Mouse (Mus musculus) lung, postnatal 10 days (tissue): ENCODE measurements around the gene Sp7.

Experiments used
- DNase-seq: peaks from one replicate; pipeline ENCODE4 v3.0.0; 2021

Sp7 gene

GRCm38 (mm10) chr15:102366733-102367344, at the start of gene Sp7:
Gene Sp7, minus strand, starts transcription at chr15:102367182.
- DNase-seq = no peak

GRCm38 (mm10) chr15:102413687-102414086, 46.7 kb upstream of the Sp7 start:
- DNase-seq = no peak

GRCm38 (mm10) chr15:102411077-102411476, 44.1 kb upstream of the Sp7 start:
- no peak for DNase-seq

- no peak for DNase-seq
Measured at GRCm38 (mm10) chr15:102409286-102409685, 42.3 kb upstream of the Sp7 start.

- no peak for DNase-seq
Measured at GRCm38 (mm10) chr15:102408558-102409130, 41.7 kb upstream of the Sp7 start.

- no peak for DNase-seq
Measured at GRCm38 (mm10) chr15:102407681-102408557, 40.9 kb upstream of the Sp7 start.

- DNase-seq = no peak
Measured at GRCm38 (mm10) chr15:102406912-102407580, 40.1 kb upstream of the Sp7 start.

- DNase-seq = peak; percentile 88
Measured at GRCm38 (mm10) chr15:102406196-102406911, 39.4 kb upstream of the Sp7 start.

- peak; percentile 100 for DNase-seq
Measured at GRCm38 (mm10) chr15:102405489-102406195, 38.7 kb upstream of the Sp7 start, which contains the start of gene Sp1. Gene Sp1, plus strand, starts transcription at chr15:102406143.

GRCm38 (mm10) chr15:102404608-102405488, 37.9 kb upstream of the Sp7 start:
- no peak for DNase-seq

GRCm38 (mm10) chr15:102402210-102402609, 35.2 kb upstream of the Sp7 start:
- DNase-seq = no peak

- DNase-seq = no peak
Measured at GRCm38 (mm10) chr15:102401278-102401677, 34.3 kb upstream of the Sp7 start.

- no peak for DNase-seq
Measured at GRCm38 (mm10) chr15:102400476-102401045, 33.6 kb upstream of the Sp7 start.

GRCm38 (mm10) chr15:102399229-102400221, 32.5 kb upstream of the Sp7 start:
- DNase-seq = peak; percentile 98

- DNase-seq = peak; percentile 23
Measured at GRCm38 (mm10) chr15:102398629-102399028, 31.6 kb upstream of the Sp7 start.

- DNase-seq = no peak
Measured at GRCm38 (mm10) chr15:102395061-102395460, 28.1 kb upstream of the Sp7 start.

GRCm38 (mm10) chr15:102393584-102394014, 26.6 kb upstream of the Sp7 start:
- peak; percentile 31 for DNase-seq

- DNase-seq = no peak
Measured at GRCm38 (mm10) chr15:102392520-102392919, 25.5 kb upstream of the Sp7 start.

GRCm38 (mm10) chr15:102388942-102389341, 22.0 kb upstream of the Sp7 start:
- no peak for DNase-seq
